Mouse (Mus musculus) left cerebral cortex, adult 11 months (tissue): ENCODE results near the gene Pcyt1a.
"Not testable (repeated sequence)": the region's sequence is repeated elsewhere in the genome, so short reads cannot be mapped to it uniquely, and the experiment has no call there.

Experiments used
- DNase-seq: peaks from one replicate; pipeline ENCODE4 v3.0.0; 2022; ENCODE audit warnings: low spot score

Gene Pcyt1a

DNA sequence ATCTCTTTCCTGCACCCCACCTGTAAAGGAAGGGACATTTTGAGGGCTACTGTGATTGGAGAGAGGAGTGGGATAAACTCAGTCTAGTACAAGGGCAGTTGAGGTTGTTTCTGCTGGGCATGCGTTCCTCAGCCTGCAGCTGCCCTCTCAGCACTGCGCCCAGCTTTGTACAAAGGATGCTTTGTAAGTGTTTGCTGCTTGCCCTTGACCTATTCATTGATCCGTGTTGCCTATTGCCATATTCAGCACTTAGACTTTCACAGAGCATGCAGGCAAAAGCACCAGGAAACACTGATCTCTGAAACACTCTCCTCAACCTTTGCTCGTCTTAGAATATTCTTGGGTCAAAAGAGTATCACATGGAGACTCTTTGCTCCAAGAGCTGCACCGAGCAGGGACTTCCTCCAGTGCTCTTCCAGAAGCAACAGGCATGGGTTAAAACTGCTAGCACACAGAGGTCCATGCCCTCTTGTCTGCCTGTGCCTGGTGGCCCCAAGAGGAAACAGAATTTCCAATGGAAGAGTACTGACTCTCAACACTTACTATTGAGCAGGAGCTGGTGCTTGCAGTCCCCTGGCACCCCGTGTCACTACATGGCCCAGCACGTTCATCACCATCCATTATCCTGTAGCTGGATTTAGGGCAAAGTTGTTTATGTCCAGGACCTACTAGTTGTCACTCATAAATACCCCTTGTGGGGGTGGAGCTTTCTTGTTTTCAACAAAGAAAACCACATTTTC, 41.7 kb downstream of the Pcyt1a start:
- DNase-seq, result no peak

DNA sequence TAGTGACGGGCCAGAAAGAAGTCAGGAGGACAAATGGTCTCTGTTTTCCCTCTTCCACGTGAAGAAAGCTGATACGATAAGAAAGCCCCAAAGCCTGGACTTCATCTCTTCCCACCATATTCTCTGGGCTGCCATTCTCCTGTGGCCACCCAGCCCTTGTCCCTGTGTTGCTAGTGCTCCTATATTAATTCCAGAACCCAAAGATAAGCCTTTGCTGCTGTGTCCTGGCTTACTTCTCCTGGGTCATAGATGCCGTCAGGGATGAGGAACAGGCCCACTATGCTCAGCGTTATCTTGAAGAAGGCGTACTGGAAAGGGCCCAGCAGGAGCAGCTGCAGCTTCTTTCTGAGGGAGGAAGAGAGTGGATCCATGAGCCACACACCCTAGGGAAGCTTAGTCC, 46.6 kb downstream of the Pcyt1a start:
- DNase-seq, result no peak

DNA sequence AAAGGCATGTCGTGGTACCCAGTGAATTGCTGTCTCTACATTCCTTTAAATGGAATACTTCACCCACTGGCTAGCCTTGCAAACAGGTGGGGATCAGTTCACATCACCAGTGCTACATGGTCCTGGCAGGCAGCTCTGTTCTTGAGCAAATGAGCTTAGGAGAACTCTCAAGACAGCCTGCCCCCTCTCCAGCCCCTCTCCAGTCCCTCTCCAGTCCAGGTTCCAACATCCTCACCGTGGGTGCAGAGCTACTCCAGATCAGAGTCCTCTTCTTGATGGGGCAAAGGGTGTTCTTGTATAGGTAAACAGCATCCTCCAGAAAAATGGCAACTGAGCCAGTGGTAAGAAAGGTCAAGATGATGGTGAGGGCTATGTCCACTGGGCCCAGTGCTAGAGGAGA, 48.7 kb downstream of the Pcyt1a start:
- no peak for DNase-seq

DNA sequence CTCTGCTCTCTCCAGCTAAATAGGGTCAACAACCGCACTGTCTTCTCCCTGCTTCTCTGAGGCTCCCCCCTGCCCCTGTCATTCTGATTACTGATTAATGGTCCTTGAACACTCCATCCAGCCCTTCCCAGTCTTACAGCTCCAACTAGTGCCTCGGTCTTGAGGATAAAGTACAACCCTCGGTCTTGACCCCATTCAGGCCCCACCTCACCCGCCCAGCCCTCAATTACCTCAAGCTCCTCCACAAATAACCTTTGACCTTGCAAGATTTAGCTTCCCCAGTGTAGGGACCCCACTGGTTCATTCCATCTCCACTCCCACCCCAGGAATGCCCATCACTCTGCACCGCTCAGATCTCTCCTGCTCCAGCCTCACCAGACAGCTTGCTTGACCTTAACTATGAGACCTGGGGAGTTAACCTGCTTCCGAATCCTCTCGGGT, 53.7 kb downstream of the Pcyt1a start:
- no peak for DNase-seq

DNA sequence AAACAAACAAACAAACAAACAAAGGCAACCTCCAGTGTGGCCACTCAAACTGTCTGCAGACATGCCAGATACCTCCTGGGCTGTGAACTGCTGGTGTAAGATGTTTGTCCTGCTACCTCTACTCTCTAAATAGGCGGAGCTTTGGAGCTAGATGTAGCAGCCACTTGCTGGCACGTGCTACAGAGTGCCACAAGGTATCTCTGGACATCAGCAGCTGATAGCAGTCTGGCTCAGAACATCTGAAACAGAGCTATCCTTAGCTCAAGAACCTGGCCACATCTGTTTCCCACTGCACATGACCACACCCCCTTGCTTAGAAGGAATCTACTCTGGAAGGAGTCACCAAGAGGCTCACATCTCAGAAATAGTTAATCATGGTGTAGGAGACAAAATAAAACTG, 54.5 kb downstream of the Pcyt1a start:
- no peak for DNase-seq

DNA sequence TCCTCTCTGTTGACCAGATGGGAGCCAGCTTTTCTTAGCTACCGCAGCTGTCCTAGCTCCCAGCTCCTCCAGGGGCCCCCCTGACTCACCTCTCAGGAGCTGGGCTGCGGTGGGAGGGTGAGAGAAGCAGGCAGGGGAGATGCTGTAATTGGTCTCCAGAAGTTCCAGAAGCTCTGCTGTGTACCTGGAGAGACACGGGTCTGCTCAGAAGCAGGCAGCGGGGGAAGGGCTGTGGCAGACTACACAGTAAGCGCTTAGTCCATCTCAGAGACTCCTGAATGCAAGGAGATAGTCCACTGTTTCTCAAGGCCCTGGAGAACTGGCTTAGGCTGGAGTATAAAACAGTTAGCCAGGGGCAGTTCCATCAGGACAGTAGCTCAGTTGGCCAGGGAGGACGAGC, 55.3 kb downstream of the Pcyt1a start:
- DNase-seq, result no peak

DNA sequence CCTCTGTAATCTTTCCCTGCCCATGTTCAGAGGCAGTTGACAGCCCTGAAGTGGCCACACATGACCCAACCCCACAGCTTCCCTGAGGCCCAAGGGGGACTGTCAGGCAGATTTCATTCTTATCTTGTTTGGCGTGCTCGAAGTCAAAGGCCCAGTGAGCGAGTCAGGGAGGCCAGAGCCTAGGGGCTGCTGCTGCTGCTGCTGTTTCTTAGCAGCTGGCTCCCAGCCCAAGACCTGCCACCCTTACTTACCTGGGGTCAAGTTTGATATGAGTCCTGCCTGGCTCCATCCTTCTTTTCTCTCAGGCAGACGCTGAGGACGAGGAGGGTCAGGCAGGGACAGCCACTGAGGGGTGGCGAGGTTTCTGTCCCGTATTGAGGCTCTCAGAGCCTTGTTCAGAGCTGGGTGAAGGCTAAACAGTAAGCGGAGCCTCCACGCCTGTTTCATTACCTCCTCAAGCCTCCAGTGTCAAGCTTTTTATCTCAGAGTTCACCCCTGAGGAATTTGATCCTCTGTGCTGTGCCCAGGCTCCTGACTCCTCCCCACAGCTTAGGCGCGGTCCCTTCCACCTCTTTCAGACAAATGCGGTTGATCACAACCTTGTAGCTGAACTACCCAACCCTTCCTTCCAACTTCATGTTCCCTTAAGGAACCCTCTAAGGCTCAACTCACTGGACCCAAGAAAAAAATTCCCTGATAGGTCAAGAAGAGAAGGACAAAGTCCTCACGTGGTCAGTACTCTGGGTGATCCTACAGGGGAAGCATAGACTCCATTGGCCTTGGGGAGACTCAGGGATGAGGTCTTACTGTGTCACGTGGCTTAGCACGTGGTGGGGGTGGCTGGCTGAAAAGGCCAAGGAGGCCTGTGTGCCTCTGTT, 56.8 kb downstream of the Pcyt1a start, which contains the start of gene Slc51a:
Slc51a (minus strand) TSS at position 646 of the 878 bp plus-strand sequence.
- no peak for DNase-seq

DNA sequence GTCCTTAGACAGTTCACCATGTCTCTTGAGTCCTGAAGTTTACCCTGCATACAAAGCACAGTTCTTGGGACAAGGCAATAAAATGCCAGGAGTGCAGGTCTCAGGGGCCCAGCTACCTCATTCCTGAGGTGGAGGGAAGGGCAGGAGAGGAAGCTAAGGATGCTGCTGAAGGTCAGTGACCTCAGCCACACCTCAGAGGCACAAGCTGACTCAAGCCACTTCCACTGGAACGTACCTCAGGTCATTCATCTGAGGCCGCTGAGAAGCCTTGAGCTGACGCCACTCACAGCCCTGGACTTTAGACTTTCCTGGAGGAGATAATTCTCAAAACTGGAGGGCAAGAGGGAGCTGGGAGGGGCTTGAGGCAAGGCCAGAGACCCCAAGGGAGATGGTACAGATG, 58.2 kb downstream of the Pcyt1a start:
- no peak for DNase-seq

DNA sequence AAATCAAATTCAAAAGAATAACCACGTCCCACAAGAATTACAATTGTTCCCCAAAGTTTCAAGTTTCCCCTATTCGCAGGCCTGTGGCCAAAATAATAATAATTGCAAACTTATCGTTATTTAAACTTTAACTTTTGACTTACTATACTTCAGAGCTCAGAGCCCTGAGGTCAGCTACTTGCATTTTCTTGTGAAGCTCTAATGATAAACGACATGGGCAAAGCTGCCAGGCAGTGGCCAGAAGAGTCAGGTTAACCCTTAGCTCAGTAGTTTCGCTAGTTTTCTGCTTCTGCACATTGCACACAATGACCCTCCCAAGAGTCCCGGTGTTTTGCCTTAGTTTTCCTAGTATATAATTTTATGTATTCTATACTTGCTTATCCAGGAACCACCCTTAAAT, 63.6 kb downstream of the Pcyt1a start:
- DNase-seq, result not testable (repeated sequence)

DNA sequence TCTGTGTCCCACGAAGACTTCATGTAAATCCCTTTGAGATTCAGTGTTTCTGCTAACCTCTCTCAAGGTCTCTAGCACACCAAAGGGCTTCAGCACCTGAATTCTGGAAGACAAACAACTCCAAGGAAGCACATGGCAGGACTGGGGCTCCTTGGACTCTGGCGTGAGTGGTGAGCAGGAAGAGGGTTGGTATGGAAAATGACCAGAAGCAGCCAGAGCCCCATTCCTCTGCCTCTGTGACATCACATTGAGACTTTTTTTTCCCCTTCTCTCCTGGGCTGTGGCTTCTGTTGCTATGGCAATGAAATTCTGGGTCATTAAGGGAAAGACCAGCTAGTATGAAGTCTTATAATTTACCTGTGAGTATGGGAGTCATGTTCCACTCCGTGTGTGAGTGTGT, 65.2 kb downstream of the Pcyt1a start, which contains the start of gene Zdhhc19:
Zdhhc19 (plus strand) TSS at position 301 of the 400 bp plus-strand sequence.
- no peak for DNase-seq

DNA sequence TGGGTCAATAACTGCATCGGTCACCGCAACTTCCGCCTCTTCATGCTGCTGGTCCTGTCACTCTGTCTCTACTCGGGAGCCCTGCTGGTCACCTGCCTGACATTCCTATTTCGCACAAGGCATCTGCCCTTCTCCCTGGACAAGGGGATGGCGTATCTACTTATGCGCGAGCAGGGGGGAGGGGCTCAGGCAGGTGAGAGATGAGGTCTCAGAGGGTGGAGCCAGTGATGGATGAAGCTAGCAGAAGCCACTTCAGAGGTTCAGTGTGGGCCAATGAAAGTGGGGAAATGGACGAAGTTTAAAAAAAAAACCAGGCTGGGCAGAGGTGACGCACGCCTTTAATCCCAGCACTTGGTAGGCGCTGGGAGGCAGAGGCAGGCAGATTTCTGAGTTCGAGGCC, 68.3 kb downstream of the Pcyt1a start:
- DNase-seq, result no peak

DNA sequence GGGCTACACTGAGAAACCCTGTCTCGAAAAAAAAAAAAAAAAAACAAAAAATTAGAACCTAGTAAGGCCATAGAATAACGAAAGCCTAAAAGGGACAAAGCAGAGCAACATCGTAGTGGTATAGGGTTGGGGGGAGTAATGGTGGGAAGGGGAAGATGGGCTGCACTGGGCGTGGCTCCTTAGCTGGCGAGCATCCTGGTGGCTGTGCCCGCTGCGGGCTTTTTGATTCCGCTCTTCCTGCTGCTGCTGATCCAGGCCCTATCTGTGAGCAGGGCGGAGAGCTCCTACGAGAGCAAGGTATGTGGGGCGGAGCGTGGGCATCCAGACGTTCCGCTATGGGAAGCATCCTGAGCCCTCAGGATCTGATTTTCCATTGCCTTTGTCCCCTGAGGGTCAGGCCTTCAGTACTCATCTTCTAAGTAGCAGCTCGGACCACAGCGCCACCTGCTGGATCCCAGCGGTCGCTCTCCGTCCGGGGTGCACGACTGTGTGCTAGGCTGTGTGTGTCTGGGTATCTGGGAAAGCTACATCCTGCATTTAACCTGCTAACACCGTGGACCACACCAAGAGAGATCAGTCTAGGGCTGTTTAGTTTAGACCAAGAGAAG, 68.8 kb downstream of the Pcyt1a start:
- peak; percentile 79 for DNase-seq

DNA sequence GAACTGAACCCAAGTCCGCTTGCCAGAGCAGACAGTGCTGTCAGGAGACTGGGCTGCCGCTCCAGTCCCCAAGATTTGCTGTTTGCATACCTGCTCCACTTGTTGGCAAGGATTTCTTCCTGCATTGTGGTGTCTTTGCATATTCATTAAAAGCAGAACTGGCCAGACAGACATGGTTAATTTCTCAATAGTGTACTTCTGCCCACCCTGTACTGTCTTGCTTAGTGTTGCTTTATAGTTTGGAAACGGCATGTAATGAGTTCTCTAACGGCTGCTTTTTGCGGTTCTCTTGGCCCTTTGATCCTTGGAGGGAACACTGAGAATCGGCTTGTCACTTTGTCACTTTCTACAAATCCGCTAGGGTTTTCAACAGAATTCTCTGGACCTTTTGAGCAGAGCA, 70.7 kb downstream of the Pcyt1a start:
- DNase-seq, result no peak

DNA sequence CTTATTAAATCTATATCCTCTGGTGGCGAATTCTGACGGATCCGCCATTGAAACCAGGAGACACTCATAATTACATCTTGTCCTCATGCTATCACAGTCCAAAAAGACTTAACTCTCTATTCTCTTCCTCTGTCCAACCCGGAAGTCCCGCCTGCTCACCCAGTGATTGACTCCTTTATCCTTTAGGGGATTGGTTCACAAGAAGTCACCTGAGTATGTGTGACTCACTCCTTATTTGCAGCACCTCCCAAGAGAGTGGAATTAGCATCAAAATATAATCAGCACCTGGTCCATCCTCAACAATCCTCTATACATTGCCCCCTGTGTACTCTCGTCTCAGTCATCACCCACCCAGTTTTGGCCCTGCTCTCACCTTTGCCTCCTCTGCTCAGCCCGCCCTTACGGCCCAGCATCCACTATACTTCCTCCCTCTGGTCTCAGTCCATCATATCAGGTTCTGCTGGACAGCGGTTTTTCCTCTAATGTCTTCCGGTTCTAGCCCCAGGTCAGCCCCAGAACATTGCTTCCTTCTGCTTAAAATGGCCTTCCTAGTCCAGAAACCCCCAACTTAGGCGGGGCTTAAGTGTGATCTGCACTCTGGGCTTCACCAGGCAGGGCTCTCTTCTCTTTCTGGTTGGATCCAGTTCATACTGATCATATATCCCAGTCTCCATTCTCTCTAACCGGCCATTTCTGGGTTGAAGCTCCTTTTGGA, 72.1 kb downstream of the Pcyt1a start:
- DNase-seq, result no peak

DNA sequence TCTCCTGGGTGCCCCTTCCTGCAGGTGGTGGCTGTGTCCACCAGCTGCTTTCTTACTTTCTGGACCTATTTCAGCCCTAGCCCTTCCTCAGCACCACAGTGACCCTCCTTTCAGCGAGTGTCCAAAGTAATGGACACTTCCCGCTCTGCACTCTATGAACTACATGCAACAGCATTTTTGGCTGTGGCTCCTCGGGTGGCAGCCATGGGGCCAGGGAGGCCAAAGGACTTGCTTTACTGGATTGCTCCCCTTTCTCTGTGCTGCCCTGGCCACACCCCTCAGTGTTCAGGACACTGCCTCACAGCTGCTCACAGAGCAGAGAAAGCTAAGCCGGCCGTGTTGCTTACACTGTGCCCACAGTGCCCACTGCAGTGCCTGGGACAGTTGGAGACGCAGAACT, 72.9 kb downstream of the Pcyt1a start:
- no peak for DNase-seq

DNA sequence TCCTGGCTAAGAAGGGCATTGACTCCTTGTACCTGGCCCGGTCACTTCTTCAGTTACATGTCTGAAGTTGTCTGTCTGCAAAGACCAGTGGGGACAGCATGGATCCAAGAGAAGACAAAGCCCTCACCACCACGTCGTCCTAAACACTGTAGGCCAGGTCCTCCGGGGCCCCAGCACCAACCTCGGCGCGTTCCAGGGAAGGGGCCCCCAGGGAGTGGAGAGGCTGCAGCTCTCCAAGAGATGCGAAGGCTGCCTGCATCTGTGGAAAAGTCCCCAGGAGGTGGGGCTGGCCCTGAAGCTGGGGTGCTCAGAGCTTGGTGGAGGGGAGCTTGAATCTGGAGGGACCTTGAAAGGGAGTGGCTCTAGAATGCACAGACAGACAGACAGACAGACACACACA, 75.6 kb downstream of the Pcyt1a start:
- no peak for DNase-seq

DNA sequence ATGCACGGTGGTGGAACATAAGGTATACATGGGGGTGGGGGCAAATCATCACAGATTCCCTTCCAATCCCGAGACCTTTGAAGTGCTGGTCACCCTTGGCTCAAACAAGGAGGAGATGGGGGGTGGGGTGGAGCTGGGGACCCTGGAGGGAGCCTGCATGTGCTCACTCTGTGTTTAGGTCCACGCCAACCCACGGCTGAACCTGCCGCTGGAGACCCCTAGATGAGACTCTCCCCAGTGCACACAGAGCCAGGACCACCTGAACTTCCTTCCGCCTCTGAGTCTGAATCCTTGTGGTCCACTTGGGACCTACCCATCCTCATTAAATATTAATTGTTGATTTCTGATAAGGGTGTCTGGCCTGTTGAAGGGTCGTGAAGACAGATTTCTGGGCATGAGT, 76.1 kb downstream of the Pcyt1a start:
- DNase-seq, result no peak

DNA sequence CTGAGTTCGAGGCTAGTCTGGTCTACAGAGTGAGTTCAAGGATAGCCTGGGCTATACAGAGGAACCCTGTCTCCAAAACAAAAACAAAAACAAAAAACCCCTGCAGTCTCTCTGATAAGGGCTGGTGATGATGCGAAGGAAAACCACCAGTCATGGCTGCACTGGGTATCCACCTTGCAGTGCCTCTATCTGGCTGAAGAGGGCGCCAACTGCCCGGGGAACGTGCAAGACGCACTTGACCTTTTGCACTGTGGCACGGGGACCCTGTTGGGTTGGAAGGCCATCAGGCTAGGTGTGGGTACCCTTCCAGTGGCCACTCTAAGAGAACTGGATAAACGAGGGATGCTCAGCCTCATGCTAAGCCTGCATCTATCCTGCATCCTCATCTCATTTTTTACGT, 76.7 kb downstream of the Pcyt1a start:
- DNase-seq, result no peak

DNA sequence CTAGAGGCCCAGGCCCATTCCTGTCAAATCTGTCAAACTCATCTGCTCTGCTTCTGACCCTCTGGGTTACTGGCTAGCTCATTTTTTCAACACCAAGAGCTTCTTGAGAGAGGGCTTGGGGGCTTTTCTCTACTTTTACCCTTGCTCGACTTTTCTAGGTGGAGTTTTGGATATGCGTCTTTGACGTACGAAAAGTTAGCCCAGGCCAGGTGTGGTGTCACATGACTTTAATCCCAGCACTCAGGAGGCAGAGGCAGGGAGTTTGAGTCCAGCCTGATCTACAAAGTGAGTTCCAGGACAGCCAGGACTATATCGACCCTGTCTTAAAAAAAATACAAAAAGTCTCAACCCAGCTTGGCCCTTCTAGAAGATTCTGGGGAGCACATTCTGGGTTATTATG, 77.3 kb downstream of the Pcyt1a start:
- DNase-seq, result no peak

DNA sequence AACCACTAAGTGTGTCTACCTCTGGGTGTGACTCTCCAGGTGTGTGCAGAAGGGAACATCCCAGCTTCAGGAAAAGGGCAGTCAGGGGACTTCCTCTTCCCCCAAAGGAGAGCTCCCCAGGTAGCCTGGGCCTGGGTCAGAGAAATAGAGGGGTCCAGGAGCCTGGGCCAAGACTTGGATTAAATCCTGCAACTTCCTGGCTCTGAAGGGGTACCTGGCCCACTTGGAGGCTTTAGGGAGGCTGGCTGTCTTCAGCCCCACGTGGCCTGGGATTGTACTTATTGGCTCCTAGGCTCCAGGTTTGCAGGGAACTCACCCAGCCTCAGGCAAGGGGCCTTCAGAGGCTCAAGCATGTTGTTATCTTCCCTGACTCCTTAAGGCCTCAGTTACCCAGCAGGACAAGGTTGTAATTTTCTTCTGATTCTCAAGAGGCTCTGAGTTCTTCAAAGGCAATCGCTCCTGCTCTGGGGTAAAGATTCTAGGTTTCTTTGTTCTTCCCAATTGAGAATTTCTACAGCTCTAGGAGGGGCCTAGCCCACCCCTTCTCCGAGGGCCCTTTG, 77.9 kb downstream of the Pcyt1a start:
- DNase-seq, result no peak

DNA sequence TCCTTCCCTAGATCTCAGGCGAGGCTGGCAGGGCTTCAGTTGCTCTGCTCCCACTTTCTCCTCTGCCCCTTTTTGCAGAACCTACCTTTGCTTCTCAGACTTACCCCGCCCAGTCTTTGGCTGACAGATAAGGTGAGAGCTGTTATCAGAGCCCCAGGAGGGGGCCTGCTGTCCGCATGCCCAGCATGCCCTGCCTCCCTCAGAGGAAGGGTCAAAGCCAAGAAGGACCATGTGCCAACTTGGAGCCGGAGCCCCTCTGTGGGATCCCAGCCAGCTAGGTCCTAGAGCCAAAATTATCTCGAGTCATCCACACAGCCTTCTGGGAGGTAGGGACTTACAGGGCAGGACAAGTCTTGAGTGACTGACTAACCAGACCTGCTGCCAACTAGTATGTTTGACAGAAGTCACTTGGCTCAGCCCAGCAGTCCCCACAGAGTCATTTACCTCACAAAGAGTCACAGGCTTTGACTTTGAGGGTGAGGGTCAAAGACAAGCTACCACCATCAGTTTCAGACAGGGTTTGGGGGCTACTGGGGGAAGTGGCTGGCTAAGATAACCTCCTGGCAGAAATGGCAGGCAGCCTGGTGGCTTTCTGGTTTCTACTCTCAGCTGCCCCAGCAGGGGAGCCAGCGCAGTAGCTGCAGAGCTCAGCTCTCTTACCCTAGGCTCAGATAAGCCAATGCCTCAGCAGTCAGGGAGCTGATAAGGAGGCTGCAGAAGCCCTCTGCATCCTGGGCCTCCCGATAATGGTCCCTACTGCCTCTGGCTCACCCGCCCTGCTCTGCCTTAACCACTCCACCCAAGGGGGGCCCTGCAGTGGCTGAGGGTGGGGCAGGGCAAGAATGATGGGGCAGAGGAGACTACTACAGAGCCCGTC, 78.6 kb downstream of the Pcyt1a start:
- DNase-seq, result no peak
